Mouse (Mus musculus) midbrain, postnatal 0 days (tissue): ENCODE measurements at regions not wholly inside any gene's neighbourhood (a gene's known extent, or its start where the extent isn't known, plus 50 kb on each side); places are given as distances from the start of the nearest gene placed in this dataset.
"Not testable (repeated sequence)": the region's sequence is repeated elsewhere in the genome, so short reads cannot be mapped to it uniquely, and the experiment has no call there.

Experiments
- ATAC-seq: fragments of 200-750 bp; cut with Nextera tagmentation; 2 replicates; pipeline ENCODE4 v1.8.0; 2017; ENCODE audit warnings: moderate number of reproducible peaks, mild to moderate bottlenecking, moderate TSS enrichment, moderate library complexity; ENCODE audit not compliant: low FRiP score
- DNase-seq: peaks from one replicate; pipeline ENCODE4 v3.0.0-alpha.2; 2015; ENCODE audit warnings: low spot score
- H3K27ac ChIP-seq: fragments of 300-500 bp; sonication (generic); 2 replicates; pipeline ENCODE4 v1.5.1; 2014; ENCODE audit warnings: low read depth, mild to moderate bottlenecking, low read length, mixed read lengths
- H3K27me3 ChIP-seq: fragments of 300-500 bp; sonication (generic); 2 replicates; pipeline ENCODE4 v1.6.1; 2014; ENCODE audit warnings: low read length, control low read depth, mixed read lengths; ENCODE audit not compliant: insufficient read depth
- H3K36me3 ChIP-seq: fragments of 300-500 bp; sonication (generic); 2 replicates; pipeline ENCODE4 v1.6.1; 2014; ENCODE audit warnings: low read length, control low read depth, mixed read lengths; ENCODE audit not compliant: insufficient read depth
- H3K4me1 ChIP-seq: fragments of 300-500 bp; sonication (generic); 2 replicates; pipeline ENCODE4 v1.6.1; 2014; ENCODE audit warnings: mild to moderate bottlenecking, control low read depth, antibody characterized with exemption, low read length, mixed read lengths; ENCODE audit not compliant: insufficient read depth
- H3K4me2 ChIP-seq: fragments of 300-500 bp; sonication (generic); 2 replicates; pipeline ENCODE4 v1.6.1; 2014; ENCODE audit warnings: low read depth, mild to moderate bottlenecking, low read length, mixed read lengths; ENCODE audit not compliant: poor library complexity, severe bottlenecking
- H3K4me3 ChIP-seq: fragments of 300-500 bp; sonication (generic); 2 replicates; pipeline ENCODE4 v1.5.1; 2014; ENCODE audit warnings: low read depth, mild to moderate bottlenecking, low read length, moderate library complexity
- H3K9ac ChIP-seq: fragments of 300-500 bp; sonication (generic); replicated peaks from 2 replicates; pipeline ENCODE4 v1.6.1; 2014; ENCODE audit warnings: mild to moderate bottlenecking, low read length, moderate library complexity, mixed read lengths; ENCODE audit not compliant: poor library complexity, severe bottlenecking
- H3K9me3 ChIP-seq: fragments of 300-500 bp; sonication (generic); 2 replicates; pipeline ENCODE4 v1.6.1; 2016; ENCODE audit warnings: low read length, control low read depth
- CTCF ChIP-seq: IDR thresholded peaks from 2 replicates; pipeline ENCODE4 v1.5.1; 2016; ENCODE audit warnings: antibody characterized with exemption, mild to moderate bottlenecking
- WGBS: fragments of 180-500 bp; shearing (Covaris S2); extraction: QIAGEN DNeasy Blood & Tissue Kit; methylation state at CpG from one replicate; pipeline ENCODE4 v1.1.7; 2014; 5-methylcytosine and 5-hydroxymethylcytosine counted together

GRCm38 (mm10) chr8:89934521-89934920, 413.6 kb downstream of the Tox3 start:
- Histone ChIP-seq H3K36me3 (no peaks in the 10 kb centered on the region), H3K9ac (no peak overlapping the region), H3K9me3 (no peaks in the 10 kb centered on the region), H3K4me3 (no peak overlapping the region), H3K27me3 (no peaks in the 10 kb centered on the region), H3K4me2 (no peak overlapping the region), H3K4me1 (no peaks in the 10 kb centered on the region), H3K27ac (no peak overlapping the region)
- no peak for ATAC-seq
- no peak for DNase-seq
- 91% methylated on average over 2 of the region's 2 CpGs for WGBS
- no peak for TF ChIP-seq CTCF

GRCm38 (mm10) chr8:89926666-89927232, 421.4 kb downstream of the Tox3 start:
- H3K4me2 ChIP-seq: no peak overlapping the region
- H3K9ac ChIP-seq: no peak overlapping the region
- no peak for TF ChIP-seq CTCF
- DNase-seq (peak; percentile 60), ATAC-seq (no peak)
- H3K4me3 ChIP-seq: no peak overlapping the region
- no peak overlapping the region for H3K27ac ChIP-seq
- 7% methylated on average over 3 of the region's 3 CpGs for WGBS
- no peaks in the 10 kb centered on the region for H3K9me3 ChIP-seq
- H3K36me3 ChIP-seq: no peaks in the 10 kb centered on the region
- no peaks in the 10 kb centered on the region for H3K27me3 ChIP-seq
- peaks cover 11% of the 10 kb centered on the region; the same call in 1 of the 2 replicates for H3K4me1 ChIP-seq

DNA sequence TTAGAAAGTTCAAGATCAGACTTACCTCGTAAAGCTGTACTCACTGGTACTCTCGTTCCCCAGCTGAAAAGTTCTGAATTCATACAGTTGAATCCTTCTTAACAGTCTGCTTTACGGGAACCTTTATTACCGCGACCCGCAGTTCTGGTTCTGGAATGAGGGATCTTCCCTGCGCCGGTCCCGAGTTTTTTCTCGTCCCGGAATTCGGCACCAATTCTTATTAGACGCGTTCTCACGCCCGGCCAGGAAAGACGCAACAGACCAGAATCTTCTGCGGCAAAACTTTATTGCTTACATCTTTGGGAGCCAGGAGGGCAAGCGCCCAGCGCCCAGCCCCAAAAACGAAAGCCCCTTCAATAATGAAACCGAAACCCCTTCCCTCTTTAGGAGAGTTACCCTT, 423.4 kb downstream of the Tox3 start:
- H3K27ac ChIP-seq: not testable (repeated sequence)
- 98% methylated on average over 7 of the region's 22 CpGs for WGBS

DNA sequence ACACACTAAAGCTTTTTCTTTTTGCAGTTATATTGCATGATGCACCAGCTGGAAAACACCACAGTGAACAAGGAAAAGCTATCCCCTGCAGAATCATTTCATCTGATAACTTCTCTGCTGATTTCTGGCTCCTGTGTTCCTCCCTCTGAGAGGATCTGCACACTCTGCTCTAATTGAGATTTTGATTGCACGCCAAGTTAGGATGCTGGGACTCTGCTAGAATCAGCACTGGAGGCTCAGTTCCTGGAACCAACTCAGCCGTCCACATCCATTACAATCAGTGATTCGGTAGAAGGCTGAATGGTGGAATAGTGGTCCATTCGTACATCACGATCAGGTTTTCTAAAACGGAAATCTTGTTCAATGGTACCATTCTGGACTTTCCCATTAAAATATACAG, 434.1 kb downstream of the Tox3 start:
- H3K36me3 ChIP-seq: no peaks in the 10 kb centered on the region
- 86% methylated on average over 6 of the region's 6 CpGs for WGBS
- H3K9ac ChIP-seq: no peak overlapping the region
- ATAC-seq: no peak
- no peak overlapping the region for H3K4me3 ChIP-seq
- no peak for TF ChIP-seq CTCF
- H3K4me1 ChIP-seq: no peaks in the 10 kb centered on the region
- peak; percentile 56 for DNase-seq
- H3K27ac ChIP-seq: no peak overlapping the region
- H3K9me3 ChIP-seq: no peaks in the 10 kb centered on the region
- H3K27me3 ChIP-seq: no peaks in the 10 kb centered on the region
- H3K4me2 ChIP-seq: no peak overlapping the region

More for the DNA sequence above, 423.4 kb downstream of the Tox3 start:
- ATAC-seq, DNase-seq, H3K9me3 ChIP-seq, H3K4me3 ChIP-seq, H3K36me3 ChIP-seq, H3K9ac ChIP-seq, H3K27me3 ChIP-seq, H3K4me2 ChIP-seq: not testable (repeated sequence)
- H3K4me1 ChIP-seq: peaks cover 11% of the 10 kb centered on the region; the same call in 1 of the 2 replicates

DNA sequence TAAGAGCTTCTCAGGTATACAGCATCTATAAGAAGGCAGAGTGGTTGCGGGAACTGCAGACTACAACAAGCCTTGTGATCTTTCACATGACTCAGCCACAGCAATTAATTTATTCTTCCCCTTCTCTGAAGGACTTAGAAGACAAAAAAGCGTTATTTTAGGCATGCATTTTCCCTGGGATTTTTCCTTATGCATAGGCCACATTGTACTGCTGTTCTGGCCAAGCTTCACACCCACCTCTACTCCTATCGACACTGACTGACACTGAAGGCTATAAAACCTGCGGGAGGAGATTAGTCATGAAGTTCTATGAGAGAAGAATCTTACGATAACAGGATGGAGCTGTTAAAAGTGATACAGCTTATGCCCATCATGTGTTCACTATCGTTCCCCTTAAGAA, 441.9 kb downstream of the Tox3 start:
- no peak overlapping the region for H3K4me3 ChIP-seq
- no peaks in the 10 kb centered on the region for H3K9me3 ChIP-seq
- H3K9ac ChIP-seq: no peak overlapping the region
- TF ChIP-seq CTCF: no peak
- no peak for DNase-seq
- H3K27ac ChIP-seq: peak overlapping the region; percentile 43; the same call in 1 of the 2 replicates
- no peaks in the 10 kb centered on the region for H3K4me1 ChIP-seq
- H3K36me3 ChIP-seq: no peaks in the 10 kb centered on the region
- H3K4me2 ChIP-seq: no peak overlapping the region
- no peaks in the 10 kb centered on the region for H3K27me3 ChIP-seq
- WGBS: 42% methylated on average over 6 of the region's 6 CpGs
- no peak for ATAC-seq

DNA sequence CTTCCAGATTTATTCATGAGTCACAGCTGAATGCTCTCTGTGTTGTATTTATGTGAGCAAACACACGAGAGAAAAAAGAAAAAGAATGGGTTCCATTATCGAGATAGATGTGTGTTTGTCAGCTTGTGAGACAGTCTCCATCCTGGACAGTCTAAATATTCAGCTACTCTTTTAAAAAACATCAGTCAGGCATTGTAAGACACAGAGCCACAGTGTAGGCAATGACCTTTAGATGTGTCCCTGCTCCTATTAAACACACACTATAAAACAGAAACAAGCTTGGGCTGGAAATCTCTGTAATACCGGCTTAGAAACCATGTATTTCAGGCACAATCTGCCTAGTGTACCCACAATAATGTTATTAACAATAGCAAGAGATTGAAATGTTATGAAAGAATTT, 442.6 kb downstream of the Tox3 start:
- no peak for TF ChIP-seq CTCF

More for the DNA sequence above, 442.6 kb downstream of the Tox3 start:
- no peak overlapping the region for H3K4me2 ChIP-seq
- no peaks in the 10 kb centered on the region for H3K27me3 ChIP-seq
- no peaks in the 10 kb centered on the region for H3K4me1 ChIP-seq
- WGBS: 33% methylated on average over 3 of the region's 3 CpGs
- no peak overlapping the region for H3K9ac ChIP-seq
- 0 out of 2 replicates have a peak overlapping the region, but pooled peaks have one; percentile 21 for H3K27ac ChIP-seq
- H3K36me3 ChIP-seq: no peaks in the 10 kb centered on the region
- no peaks in the 10 kb centered on the region for H3K9me3 ChIP-seq
- DNase-seq: peak; percentile 12
- no peak overlapping the region for H3K4me3 ChIP-seq
- no peak for ATAC-seq
